Mouse (Mus musculus): ENCODE measurements around the gene Mall. TPM values are rescaled to one million over a fixed set of nuclear protein-coding genes. Genes with fewer than 3 reads are reported as not detected.

Gene Mall
- polyA plus RNA-seq, 1 experiment = 28.6 TPM

- TF ChIP-seq CTCF (IDR thresholded peaks at IDR 0.05; ENCODE audit: insufficient read depth, low read length) (no peak), POLR2A (IDR thresholded peaks at IDR 0.05; ENCODE audit: borderline replicate concordance, extremely low read depth, low read depth, low read length) (no peak)
- no peak overlapping the region for H3K4me3 ChIP-seq (replicated peaks; ENCODE audit: extremely low read depth, low read depth, low read length)
- no peaks in the 10 kb centered on the region for H3K4me1 ChIP-seq (ENCODE audit: control insufficient read depth, insufficient read depth, low read length)
- WGBS = 95% methylated on average over 4 of the region's 4 CpGs
- no peak for DNase-seq
Observed at GRCm38 (mm10) chr2:127754113-127754512, 24.4 kb upstream of the Mall start.

DNA sequence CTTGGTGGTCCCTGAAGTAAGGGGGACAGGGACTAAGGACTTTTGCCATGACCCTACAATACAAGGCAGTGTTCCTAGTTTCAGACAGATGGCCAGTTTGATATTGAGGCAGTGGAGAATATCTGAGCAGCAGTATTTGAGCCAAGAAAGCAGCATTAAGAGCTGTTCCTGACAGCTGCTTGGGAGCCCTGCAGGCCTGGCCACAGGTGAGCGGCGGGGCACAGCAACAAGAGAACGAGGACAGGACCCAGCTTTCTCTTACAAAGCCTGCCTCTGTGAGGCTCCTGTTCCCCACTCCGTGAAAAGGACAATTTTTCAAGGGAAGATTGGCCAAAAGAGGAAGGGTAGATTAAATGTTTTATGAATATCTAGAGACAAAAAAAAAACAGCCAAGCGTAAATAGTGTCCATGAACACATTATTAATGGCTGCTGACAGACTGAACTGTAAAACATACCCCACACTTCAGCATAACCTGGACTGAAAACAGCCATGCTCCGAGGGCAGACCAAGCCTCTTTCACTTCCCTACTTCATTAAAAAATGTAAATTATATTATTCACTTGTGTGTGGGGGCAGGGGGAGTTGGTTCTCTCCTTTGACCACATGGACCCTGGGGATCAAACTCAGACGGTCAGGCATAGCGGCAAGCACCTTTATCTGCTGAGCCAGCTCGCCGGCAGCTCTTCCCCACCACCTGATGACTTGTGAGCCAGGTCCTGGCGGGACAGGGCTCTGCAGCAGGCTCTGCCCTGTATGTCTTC is 22.3 kb upstream of the Mall start:
- H3K4me1 ChIP-seq (ENCODE audit: control insufficient read depth, insufficient read depth, low read length) = no peaks in the 10 kb centered on the region
- no peak for DNase-seq
- WGBS = 80% methylated on average over 11 of the region's 11 CpGs
- TF ChIP-seq POLR2A (IDR thresholded peaks at IDR 0.05; ENCODE audit: borderline replicate concordance, extremely low read depth, low read depth, low read length) = no peak
- no peak for TF ChIP-seq CTCF (IDR thresholded peaks at IDR 0.05; ENCODE audit: insufficient read depth, low read length)
- no peak overlapping the region for H3K4me3 ChIP-seq (replicated peaks; ENCODE audit: extremely low read depth, low read depth, low read length)

DNA sequence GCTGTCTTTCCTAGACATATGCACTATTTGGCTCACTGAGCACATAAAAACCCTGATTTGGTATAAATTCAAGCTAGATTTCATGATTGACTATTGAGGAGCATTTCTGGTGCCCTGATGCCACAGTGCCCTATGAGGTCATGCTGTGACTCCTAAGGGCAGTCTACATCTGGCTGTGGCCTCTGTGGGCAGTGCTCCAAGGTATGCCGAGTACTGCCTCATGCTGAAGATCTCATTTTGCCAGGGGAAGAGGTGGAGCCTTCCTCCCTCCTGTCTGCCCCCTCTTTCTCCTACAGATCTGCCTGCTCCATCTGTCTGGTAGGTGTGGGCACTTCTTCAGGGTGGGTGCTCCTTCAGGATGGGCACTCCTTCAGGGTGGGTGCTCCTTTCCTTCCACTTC is 19.6 kb upstream of the Mall start:
- 17% methylated on average over 1 of the region's 1 CpGs for WGBS
- H3K4me3 ChIP-seq (replicated peaks; ENCODE audit: extremely low read depth, low read depth, low read length) = no peak overlapping the region
- H3K4me1 ChIP-seq (ENCODE audit: control insufficient read depth, insufficient read depth, low read length) = no peaks in the 10 kb centered on the region
- TF ChIP-seq POLR2A (IDR thresholded peaks at IDR 0.05; ENCODE audit: borderline replicate concordance, extremely low read depth, low read depth, low read length) (no peak), CTCF (IDR thresholded peaks at IDR 0.05; ENCODE audit: insufficient read depth, low read length) (no peak)
- DNase-seq = no peak

GRCm38 (mm10) chr2:127748316-127748715 is 18.6 kb upstream of the Mall start:
- 73% methylated on average over 7 of the region's 7 CpGs for WGBS
- TF ChIP-seq CTCF (IDR thresholded peaks at IDR 0.05; ENCODE audit: insufficient read depth, low read length) (no peak), POLR2A (IDR thresholded peaks at IDR 0.05; ENCODE audit: borderline replicate concordance, extremely low read depth, low read depth, low read length) (no peak)
- no peak for DNase-seq
- peaks cover 5% of the 10 kb centered on the region; the same call in 1 of the 2 replicates for H3K4me1 ChIP-seq (ENCODE audit: control insufficient read depth, insufficient read depth, low read length)
- no peak overlapping the region for H3K4me3 ChIP-seq (replicated peaks; ENCODE audit: extremely low read depth, low read depth, low read length)

GRCm38 (mm10) chr2:127742637-127743036 is 12.9 kb upstream of the Mall start:
- WGBS = 67% methylated on average over 3 of the region's 3 CpGs
- no peak for TF ChIP-seq POLR2A (IDR thresholded peaks at IDR 0.05; ENCODE audit: borderline replicate concordance, extremely low read depth, low read depth, low read length)
- TF ChIP-seq CTCF (IDR thresholded peaks at IDR 0.05; ENCODE audit: insufficient read depth, low read length) = no peak
- DNase-seq = no peak
- H3K4me1 ChIP-seq (ENCODE audit: control insufficient read depth, insufficient read depth, low read length) = peaks cover 6% of the 10 kb centered on the region; the same call in 1 of the 2 replicates
- H3K4me3 ChIP-seq (replicated peaks; ENCODE audit: extremely low read depth, low read depth, low read length) = no peak overlapping the region

- no peak for DNase-seq
- WGBS = 81% methylated on average over 9 of the region's 9 CpGs
- TF ChIP-seq POLR2A (IDR thresholded peaks at IDR 0.05; ENCODE audit: borderline replicate concordance, extremely low read depth, low read depth, low read length) (no peak), CTCF (IDR thresholded peaks at IDR 0.05; ENCODE audit: insufficient read depth, low read length) (no peak)
- Histone ChIP-seq H3K4me3 (replicated peaks; ENCODE audit: extremely low read depth, low read depth, low read length) (no peak overlapping the region), H3K4me1 (ENCODE audit: control insufficient read depth, insufficient read depth, low read length) (peaks cover 6% of the 10 kb centered on the region; the same call in 1 of the 2 replicates)
Observed at GRCm38 (mm10) chr2:127740756-127741519, 11.2 kb upstream of the Mall start.

DNA sequence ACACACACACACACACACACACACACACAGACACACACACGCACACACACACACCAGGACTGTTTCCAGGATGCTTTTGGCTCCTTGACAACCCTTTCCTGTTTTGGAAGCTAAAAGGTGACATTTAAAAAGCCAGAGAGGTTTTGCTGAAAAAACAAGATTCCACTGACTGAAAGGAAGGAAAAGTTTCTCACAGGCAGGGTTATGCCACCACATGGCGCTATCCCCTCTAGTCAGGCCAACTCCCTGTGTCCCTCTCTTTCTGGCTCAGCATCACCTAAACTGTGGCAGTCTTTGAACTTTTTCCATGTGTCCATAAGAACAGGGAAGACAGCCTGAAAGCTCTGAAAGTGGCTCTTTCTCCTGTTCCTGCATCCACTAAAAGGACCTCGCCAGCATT is 8.2 kb upstream of the Mall start:
- WGBS = 80% methylated on average over 3 of the region's 3 CpGs
- no peaks in the 10 kb centered on the region for H3K4me1 ChIP-seq (ENCODE audit: control insufficient read depth, insufficient read depth, low read length)
- no peak for DNase-seq
- H3K4me3 ChIP-seq (replicated peaks; ENCODE audit: extremely low read depth, low read depth, low read length) = no peak overlapping the region
- TF ChIP-seq POLR2A (IDR thresholded peaks at IDR 0.05; ENCODE audit: borderline replicate concordance, extremely low read depth, low read depth, low read length) = no peak
- TF ChIP-seq CTCF (IDR thresholded peaks at IDR 0.05; ENCODE audit: insufficient read depth, low read length) = no peak

- TF ChIP-seq CTCF (IDR thresholded peaks at IDR 0.05; ENCODE audit: insufficient read depth, low read length) (no peak), POLR2A (IDR thresholded peaks at IDR 0.05; ENCODE audit: borderline replicate concordance, extremely low read depth, low read depth, low read length) (no peak)
- WGBS = 45% methylated on average over 6 of the region's 6 CpGs
- DNase-seq = no peak
- H3K4me3 ChIP-seq (replicated peaks; ENCODE audit: extremely low read depth, low read depth, low read length) = no peak overlapping the region
- no peaks in the 10 kb centered on the region for H3K4me1 ChIP-seq (ENCODE audit: control insufficient read depth, insufficient read depth, low read length)
Observed at GRCm38 (mm10) chr2:127736631-127737209, 7.0 kb upstream of the Mall start.

- TF ChIP-seq POLR2A (IDR thresholded peaks at IDR 0.05; ENCODE audit: borderline replicate concordance, extremely low read depth, low read depth, low read length) (no peak), CTCF (IDR thresholded peaks at IDR 0.05; ENCODE audit: insufficient read depth, low read length) (no peak)
- H3K4me3 ChIP-seq (replicated peaks; ENCODE audit: extremely low read depth, low read depth, low read length) = no peak overlapping the region
- WGBS = 66% methylated on average over 9 of the region's 9 CpGs
- DNase-seq = no peak
- H3K4me1 ChIP-seq (ENCODE audit: control insufficient read depth, insufficient read depth, low read length) = no peaks in the 10 kb centered on the region
Observed at GRCm38 (mm10) chr2:127735512-127736145, 5.9 kb upstream of the Mall start.
